Mouse (Mus musculus) CH12.LX (cell line): ENCODE measurements around the gene Zfp523.

Experiments used
- CHD1 ChIP-seq: IDR thresholded peaks from 2 replicates; pipeline ENCODE4 v1.6.1; 2012; ENCODE audit warnings: low read depth, low read length, improper control_type of control experiment, inconsistent platforms
- CTCF ChIP-seq, 2 experiments: IDR thresholded peaks in 1 of 2; conservative IDR thresholded peaks in 1 of 2; 2 replicates each; pipeline ENCODE4 v1.5.1; 2011 to 2012; ENCODE audit warnings: low read depth in 2 of 2, low read length in 2 of 2, improper control_type of control experiment in 1 of 2, inconsistent platforms in 1 of 2, mild to moderate bottlenecking in 1 of 2, moderate library complexity in 1 of 2
- NELFE ChIP-seq: IDR thresholded peaks from 2 replicates; pipeline ENCODE4 v1.6.1; 2011; ENCODE audit warnings: low read depth, low read length, improper control_type of control experiment
- POLR2A ChIP-seq: IDR thresholded peaks from 2 replicates; pipeline ENCODE4 v1.6.1; 2011; ENCODE audit warnings: low read depth, mild to moderate bottlenecking, improper control_type of control experiment, low read length
- USF1 ChIP-seq: IDR thresholded peaks from 2 replicates; pipeline ENCODE4 v1.6.1; 2014; ENCODE audit warnings: low read depth, mild to moderate bottlenecking, inconsistent platforms, low read length, improper control_type of control experiment

- TF ChIP-seq CTCF (conservative IDR thresholded peaks at IDR 0.05 in 1 of 2, IDR thresholded peaks at IDR 0.05 in 1 of 2; ENCODE audit: low read depth in 2 of 2, low read length in 2 of 2) = no peak
- TF ChIP-seq POLR2A = no peak
- TF ChIP-seq USF1 = no peak
- TF ChIP-seq NELFE = no peak
- no peak for TF ChIP-seq CHD1
These were observed 15.5 kb upstream of the Zfp523 start for GRCm38 (mm10) chr17:28161310-28161881.
